Mouse (Mus musculus): ENCODE data around the gene Tmem102. TPM values are rescaled to one million over a fixed set of nuclear protein-coding genes. Genes with fewer than 3 reads are reported as not detected.
A peak's percentile ranks its signal among the peaks of the same experiment; 100 is the strongest.

The Tmem102 gene
- total RNA-seq, 2 experiments from 2014 or later: not detected

DNA sequence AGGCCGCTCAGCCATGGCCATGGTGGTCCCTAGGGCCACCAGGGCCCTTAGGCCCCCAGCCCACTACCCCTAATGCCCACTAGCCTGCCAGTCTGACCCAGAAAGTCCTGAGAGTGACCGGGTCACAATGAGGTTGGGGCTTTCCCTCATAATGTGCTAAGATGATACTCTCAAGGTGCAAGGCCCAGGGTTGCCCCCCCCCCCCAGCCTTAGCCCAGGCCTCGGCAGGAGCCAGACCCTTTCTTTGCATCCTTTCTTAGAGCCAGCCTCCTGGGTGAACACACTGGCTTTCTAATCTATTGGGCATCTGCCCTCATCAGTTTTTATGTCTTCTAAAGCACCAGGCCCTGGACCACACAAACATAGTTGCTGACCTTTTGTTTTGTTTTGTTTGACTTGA is 16.7 kb upstream of the Tmem102 start, which contains the start of gene Spem1:
Gene Spem1, minus strand, starts transcription at position 101 of the 400 bp plus-strand sequence.
- no peak for DNase-seq (ENCODE audit: low spot score in 2 of 2)

GRCm38 (mm10) chr11:69818871-69819270 is 13.4 kb upstream of the Tmem102 start:
- DNase-seq (ENCODE audit: low spot score in 2 of 2): no peak

- DNase-seq (ENCODE audit: low spot score in 2 of 2): no peak
Measured at GRCm38 (mm10) chr11:69818365-69818764, 12.9 kb upstream of the Tmem102 start, which contains the start of gene Spem2. Gene Spem2 (minus strand): TSS chr11:69818465.

- DNase-seq (ENCODE audit: low spot score in 2 of 2): no peak
Measured at GRCm38 (mm10) chr11:69816520-69816919, 11.1 kb upstream of the Tmem102 start.

GRCm38 (mm10) chr11:69815155-69815554 is 9.7 kb upstream of the Tmem102 start, which contains the start of gene Gm39566:
Gene Gm39566 (minus strand): TSS chr11:69815298.
- DNase-seq (ENCODE audit: low spot score in 2 of 2): no peak

DNA sequence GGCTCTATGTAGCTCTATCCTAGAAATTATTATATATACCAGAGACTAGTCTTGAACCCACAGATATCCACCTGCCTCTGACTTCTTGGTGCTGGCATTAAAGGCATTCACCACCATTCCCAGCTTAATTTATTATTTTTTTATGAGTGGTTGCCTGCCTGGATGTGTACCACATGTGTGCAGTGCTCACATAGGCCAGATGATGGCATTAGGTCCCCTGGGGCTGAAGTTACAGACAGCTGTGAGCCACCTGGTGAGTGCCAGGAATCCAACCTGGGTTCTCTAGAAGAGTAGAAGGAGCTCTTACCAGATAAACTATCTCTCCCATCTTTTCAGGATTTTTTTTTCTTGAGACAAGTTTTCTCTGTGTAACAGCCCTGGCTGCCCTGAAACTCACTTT is 4.9 kb upstream of the Tmem102 start:
- DNase-seq (ENCODE audit: low spot score in 2 of 2): no peak

GRCm38 (mm10) chr11:69807641-69808040 is 2.2 kb upstream of the Tmem102 start:
- no peak for DNase-seq (ENCODE audit: low spot score in 2 of 2)

DNA sequence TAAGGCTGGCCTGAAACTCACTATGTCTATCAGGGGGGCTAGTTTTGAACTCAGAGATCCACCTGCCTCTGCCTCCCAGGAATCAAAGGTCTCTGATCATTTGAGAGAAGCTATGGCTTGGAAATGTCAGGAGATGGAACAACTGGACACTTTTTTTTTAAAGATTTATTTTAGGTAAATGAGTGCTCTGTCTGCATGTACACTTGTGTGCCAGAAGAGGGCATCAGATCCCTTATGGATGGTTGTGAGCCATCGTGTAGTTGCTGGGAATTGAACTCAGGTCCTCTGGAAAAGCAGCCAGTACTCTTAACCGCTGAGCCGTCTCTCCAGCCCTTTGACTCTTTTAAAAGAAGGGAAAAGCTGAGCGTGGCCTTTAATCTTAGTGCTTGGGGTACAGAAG is 954 bp upstream of the Tmem102 start:
- DNase-seq (ENCODE audit: low spot score in 2 of 2): no peak

- DNase-seq (ENCODE audit: low spot score in 2 of 2): no peak
Measured at GRCm38 (mm10) chr11:69804652-69804940, 828 bp downstream of the Tmem102 start.

- DNase-seq (ENCODE audit: low spot score in 2 of 2): peak; percentile 62 to 75
Measured at GRCm38 (mm10) chr11:69803786-69804651, 1.4 kb downstream of the Tmem102 start.

DNA sequence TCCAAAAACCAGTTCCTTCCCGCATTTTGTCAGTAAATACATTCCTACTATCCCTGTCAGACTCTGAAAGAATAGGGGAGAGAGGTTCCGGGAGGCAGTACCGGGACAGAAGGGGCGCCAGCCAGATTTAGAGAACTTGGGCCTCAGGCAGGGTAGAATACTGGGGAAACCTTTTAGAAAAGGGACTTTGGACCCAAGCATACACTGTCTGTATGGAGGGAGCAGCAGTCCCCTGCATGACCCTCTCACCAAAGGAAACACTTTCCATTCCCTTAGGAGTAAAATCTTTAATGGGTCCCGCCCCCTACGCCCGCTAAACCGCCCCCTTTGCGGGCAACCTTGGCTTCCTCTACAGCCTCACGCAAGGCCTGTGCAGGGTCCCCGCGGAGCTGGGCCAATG is 2.1 kb downstream of the Tmem102 start:
- DNase-seq (ENCODE audit: low spot score in 2 of 2): no peak

DNA sequence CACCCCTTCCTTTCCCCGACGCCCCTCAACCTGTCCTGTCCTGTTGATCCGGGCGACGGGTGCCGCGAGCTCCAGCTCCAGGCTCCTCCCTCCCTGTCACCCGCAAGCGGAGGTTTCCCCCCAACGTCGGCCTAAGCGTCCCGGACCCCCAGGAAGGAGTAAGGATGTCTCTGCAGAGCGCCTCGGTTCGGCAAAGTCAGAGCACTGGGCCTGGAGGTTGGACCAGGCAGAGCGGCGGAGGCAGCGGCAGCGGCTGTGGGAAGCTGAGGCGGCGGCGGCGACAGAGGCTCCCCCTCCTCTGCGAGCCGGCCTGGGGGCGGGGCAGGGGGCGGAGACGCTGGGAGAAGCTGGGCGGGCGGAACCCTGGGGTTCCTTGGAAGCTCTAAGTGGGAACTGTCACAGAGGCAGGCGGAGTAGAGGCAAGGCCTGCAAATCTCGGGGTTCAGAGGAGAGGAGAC is 2.7 kb downstream of the Tmem102 start:
- peak; percentile 80 to 89 for DNase-seq (ENCODE audit: low spot score in 2 of 2)

- DNase-seq (ENCODE audit: low spot score in 2 of 2): peak in 1 of 2 experiments; percentile 47
Measured at GRCm38 (mm10) chr11:69801379-69801977, 3.9 kb downstream of the Tmem102 start, which contains the start of gene Fgf11. Gene Fgf11 (minus strand): TSS chr11:69801857.

DNA sequence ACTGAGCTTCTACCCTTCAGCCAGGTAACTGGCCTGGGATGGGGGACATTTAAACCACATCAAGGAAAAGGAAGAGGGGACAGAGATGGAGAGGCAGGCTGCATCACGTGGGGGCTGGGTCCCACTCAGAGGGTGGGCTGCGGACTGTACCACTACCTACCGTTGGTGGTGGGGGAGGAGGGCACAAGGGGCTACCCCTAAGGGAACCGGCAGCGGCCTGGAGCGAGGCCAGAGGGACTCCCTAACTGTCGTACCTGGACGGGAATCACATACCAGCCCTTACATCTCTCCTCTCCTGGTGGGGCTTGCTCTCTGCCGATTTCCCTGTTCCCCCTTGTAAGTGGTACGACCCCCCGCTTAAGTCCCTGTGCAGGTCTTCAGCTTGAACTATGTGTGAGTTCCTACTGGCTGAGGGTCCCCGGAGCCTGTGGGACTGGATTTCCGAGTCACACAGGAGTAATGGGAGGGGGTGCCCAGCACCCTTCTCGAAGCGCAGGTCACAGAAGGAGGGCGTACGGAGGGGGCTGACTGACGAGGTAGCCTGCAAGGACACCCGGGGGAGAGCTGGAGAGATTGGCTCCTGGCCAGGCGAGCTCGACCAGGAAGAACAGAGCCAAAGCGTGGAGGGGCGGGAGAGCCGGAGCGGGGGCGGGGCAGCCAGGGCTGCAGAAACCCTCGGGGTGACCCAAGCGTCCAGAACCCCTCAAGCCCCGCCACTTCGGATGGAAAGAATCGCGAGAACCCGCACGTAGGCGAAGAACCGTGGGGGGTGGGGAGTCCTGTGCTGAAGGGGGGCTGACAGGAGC is 4.8 kb downstream of the Tmem102 start:
- peak; percentile 79 to 85 for DNase-seq (ENCODE audit: low spot score in 2 of 2)

GRCm38 (mm10) chr11:69800138-69800391 is 5.4 kb downstream of the Tmem102 start:
- peak; percentile 78 to 79 for DNase-seq (ENCODE audit: low spot score in 2 of 2)

GRCm38 (mm10) chr11:69799394-69800137 is 5.9 kb downstream of the Tmem102 start:
- DNase-seq (ENCODE audit: low spot score in 2 of 2): peak; percentile 38 to 46

DNA sequence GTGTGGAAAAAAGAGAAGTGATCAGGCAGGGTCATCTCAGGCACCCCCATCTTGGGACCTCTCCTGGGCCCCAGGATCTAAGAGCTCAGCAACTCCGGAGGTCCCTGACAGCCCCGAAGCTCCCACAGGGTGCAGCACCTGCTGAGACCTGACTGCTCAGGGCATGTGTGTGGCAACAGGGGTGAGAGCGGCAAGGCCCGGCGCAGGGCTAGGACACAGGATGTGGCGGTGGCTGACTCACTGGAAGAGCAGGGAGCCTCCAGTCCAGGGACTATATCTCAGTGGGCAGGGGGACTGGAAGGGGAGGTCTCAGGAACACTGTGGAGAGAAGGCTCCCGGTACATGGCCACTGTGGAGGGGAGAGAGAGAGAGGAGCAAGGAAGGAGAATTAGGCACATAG is 7.5 kb downstream of the Tmem102 start:
- DNase-seq (ENCODE audit: low spot score in 2 of 2): no peak

- no peak for DNase-seq (ENCODE audit: low spot score in 2 of 2)
Measured at GRCm38 (mm10) chr11:69795983-69796435, 9.4 kb downstream of the Tmem102 start.

DNA sequence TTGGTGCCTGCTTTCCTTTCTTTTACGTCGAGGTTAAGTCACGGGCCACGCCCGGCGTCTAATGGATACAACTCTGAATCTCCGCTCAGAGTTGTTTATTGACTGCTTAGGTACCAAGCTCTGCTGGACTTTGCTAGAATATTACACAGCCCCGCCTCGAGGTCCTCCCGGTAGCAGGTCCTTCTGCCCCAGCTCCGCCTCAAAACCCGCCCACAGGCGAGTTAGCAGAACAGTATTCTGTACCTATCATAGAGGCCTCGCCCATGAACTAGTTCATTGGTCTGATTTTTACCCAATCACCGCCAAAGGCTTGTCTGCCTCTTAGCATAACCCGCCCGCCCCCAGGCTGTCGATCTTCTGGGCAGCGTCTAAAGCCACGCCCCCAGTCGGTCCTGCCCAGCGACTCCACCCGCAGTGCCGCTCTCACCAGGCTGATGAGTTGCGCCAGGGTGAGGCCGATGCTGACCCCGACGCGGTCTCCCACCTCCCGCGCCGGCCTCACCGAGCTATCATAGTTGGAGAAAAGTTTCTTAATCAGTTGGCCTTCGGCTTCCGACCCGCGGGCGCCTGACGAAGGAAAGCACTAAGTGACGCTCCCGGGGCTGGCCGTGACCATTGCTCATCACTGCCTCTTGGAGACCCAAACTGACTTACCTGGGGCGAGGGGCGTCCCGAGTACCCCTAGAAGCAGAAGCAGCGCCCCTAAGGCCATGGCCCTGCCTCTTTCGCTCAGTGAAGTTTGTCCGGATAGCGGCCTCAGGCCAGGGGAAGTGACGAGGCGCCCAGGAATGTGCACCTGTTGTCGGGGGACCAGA is 10.0 kb downstream of the Tmem102 start, which contains the start of gene Chrnb1:
Gene Chrnb1, minus strand, starts transcription at position 776 of the 815 bp plus-strand sequence.
- DNase-seq (ENCODE audit: low spot score in 2 of 2): peak; percentile 83 to 88

- no peak for DNase-seq (ENCODE audit: low spot score in 2 of 2)
Measured at GRCm38 (mm10) chr11:69793429-69793828, 12.0 kb downstream of the Tmem102 start.

All from layer of hippocampus, postnatal 10 days (tissue).